Mouse (Mus musculus): ENCODE results near the gene Eml6. TPM values are rescaled to one million over a fixed set of nuclear protein-coding genes. Genes with fewer than 3 reads are reported as not detected.

Eml6 gene
- polyA plus RNA-seq, 1 experiment from 2014 or later: 0.48 TPM

DNA sequence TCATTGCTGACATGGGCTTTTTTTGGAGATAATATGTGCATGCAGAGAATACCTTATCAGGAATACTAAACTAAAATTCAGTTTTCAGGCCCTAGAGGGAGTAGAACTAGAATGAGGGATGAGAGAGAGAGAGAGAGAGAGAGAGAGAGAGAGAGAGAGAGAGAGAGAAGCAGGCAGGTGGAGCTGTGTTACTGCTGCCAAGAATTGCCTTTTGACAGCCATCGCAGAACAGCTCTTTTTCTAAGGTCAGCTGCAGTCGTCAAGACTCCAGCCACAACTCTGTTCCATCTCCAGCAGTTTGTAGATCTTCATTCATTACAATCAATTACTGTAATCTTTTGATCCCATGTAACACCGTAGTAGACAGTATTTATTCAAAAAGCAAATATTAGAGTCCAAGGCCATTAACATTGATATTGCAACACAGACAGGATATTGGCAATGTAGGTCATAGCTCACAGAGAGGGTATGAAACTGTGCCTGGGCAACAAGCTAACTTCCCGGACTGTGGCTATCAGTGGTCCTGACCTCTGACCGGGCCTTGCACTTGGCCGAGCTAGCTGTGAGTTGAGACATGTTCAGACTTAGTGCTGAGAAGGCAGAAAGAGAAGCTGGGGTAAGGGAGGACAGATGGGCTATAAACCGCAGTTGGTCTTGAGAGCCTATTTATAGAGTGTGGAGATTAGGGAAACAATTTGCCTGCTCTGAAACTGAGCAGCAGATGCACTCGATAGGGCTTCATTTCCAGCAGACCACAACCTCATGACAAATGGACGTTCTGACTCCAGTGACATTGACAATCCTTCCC, 217.5 kb downstream of the Eml6 start:
- H3K27ac ChIP-seq (ENCODE audit: low read length): peak overlapping the region; percentile 28
- no peaks in the 10 kb centered on the region for H3K9me3 ChIP-seq (ENCODE audit: control insufficient read depth, low read length)
- H3K36me3 ChIP-seq (ENCODE audit: control insufficient read depth, insufficient read depth, low read length): no peaks in the 10 kb centered on the region
- 38% methylated on average over 9 of the region's 9 CpGs for WGBS
- no peak overlapping the region for H3K9ac ChIP-seq (ENCODE audit: low read depth, low read length)
- peak; percentile 88 for ATAC-seq
- no peak overlapping the region for H3K4me2 ChIP-seq (ENCODE audit: low read depth, low read length)
- peaks cover 5% of the 10 kb centered on the region; the same call in 1 of the 2 replicates for H3K4me1 ChIP-seq (ENCODE audit: control insufficient read depth, insufficient read depth, low read length)
- H3K27me3 ChIP-seq (replicated peaks; ENCODE audit: control insufficient read depth, insufficient read depth, low read length): no peaks in the 10 kb centered on the region
- no peak overlapping the region for H3K4me3 ChIP-seq (ENCODE audit: low read length)

DNA sequence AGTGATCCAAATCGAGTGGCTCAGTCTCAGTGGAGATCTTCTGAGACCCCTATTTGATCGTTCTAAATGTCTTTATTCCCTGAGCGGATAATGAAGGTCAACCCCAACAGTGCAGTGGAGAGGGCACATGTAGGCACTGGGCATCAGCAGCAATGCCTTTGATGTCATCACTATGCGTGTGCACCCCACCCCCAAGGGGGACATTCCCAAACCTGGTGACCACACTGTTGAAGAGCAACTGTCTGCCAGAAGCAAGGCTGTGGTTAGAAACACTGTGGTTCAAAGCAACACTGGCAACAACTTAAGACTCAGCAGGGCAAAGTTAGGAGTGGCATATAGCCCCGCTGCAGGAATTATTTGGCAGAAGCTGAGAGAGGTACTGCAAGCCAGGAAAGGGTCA, 218.5 kb downstream of the Eml6 start:
- no peak overlapping the region for H3K4me2 ChIP-seq (ENCODE audit: low read depth, low read length)
- no peaks in the 10 kb centered on the region for H3K27me3 ChIP-seq (replicated peaks; ENCODE audit: control insufficient read depth, insufficient read depth, low read length)
- no peak for ATAC-seq
- H3K36me3 ChIP-seq (ENCODE audit: control insufficient read depth, insufficient read depth, low read length): no peaks in the 10 kb centered on the region
- WGBS: 88% methylated on average over 5 of the region's 5 CpGs
- no peaks in the 10 kb centered on the region for H3K9me3 ChIP-seq (ENCODE audit: control insufficient read depth, low read length)
- H3K4me1 ChIP-seq (ENCODE audit: control insufficient read depth, insufficient read depth, low read length): peaks cover 5% of the 10 kb centered on the region; the same call in 1 of the 2 replicates
- H3K9ac ChIP-seq (ENCODE audit: low read depth, low read length): no peak overlapping the region
- no peak overlapping the region for H3K4me3 ChIP-seq (ENCODE audit: low read length)
- H3K27ac ChIP-seq (ENCODE audit: low read length): no peak overlapping the region

DNA sequence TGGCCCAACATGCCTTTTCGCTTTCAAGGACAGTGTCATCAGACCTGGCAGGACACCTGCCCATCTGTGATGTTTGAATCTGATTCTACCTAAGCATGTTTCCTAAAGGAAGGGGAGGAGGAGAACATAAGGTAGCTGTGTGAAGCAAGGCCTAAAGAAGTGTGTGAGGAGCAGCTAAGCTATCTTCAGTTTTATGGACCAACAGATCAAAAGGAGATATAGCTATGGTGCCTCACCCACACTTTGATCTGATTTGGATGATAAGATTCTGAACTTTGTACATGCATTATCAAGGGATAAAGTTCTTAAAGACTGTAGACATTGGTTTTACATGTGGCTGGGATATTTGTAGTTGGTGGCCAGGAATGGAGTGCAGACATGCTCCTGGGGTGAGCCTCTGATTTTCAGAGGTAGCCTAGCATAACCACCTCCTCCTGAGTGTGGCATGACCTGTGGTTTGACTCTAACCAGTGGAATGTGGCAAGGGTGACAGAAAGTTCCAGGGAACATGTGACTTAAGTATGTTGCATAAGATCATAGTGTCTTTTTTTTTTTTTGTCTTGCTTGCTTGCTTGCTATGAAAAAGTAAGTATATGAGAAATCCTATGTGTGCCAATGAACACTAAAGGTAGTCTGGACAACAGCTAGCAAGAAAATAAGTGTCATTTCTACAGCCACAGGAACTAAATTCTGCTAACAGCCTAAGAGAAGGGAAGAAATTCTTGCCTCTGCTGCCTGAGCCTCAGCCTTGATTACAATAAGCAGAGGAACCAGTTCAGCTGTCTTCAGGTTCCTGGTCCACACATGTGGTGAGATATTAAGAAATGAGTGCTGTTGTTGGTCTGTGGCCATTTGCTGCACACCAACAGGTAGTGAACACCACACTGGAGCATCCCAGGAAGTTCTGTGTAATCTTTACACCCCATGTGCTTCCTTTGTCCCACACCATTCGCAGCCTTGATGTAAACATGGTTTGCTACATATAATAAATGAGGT, 224.1 kb downstream of the Eml6 start:
- ATAC-seq: peak; percentile 86
- WGBS: 79% methylated on average over 2 of the region's 2 CpGs

DNA sequence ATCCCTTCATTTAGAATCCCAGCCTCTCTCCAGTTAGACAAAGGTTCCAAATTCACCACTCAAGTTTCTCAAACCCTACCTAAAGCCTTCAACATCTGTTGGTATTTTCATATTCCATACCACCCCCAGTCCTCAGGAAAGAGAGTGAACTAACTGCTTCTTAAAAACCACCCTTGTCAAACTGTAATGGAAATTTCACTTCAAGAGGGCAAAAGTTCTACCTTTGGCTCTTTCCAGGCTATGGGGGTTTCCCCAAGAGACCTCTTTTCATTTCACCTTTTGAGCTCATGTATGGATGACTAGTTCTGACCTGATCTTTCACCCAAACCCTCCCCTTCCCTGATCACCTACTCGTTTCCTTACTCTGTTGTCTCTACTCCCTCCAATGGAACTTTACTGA, 226.0 kb downstream of the Eml6 start:
- WGBS: 57% methylated on average over 1 of the region's 1 CpGs

More for the DNA sequence above, 224.1 kb downstream of the Eml6 start:
- H3K9ac ChIP-seq (ENCODE audit: low read depth, low read length): no peak overlapping the region
- no peaks in the 10 kb centered on the region for H3K36me3 ChIP-seq (ENCODE audit: control insufficient read depth, insufficient read depth, low read length)
- no peaks in the 10 kb centered on the region for H3K9me3 ChIP-seq (ENCODE audit: control insufficient read depth, low read length)
- H3K4me1 ChIP-seq (ENCODE audit: control insufficient read depth, insufficient read depth, low read length): no peaks in the 10 kb centered on the region
- no peak overlapping the region for H3K4me2 ChIP-seq (ENCODE audit: low read depth, low read length)
- no peaks in the 10 kb centered on the region for H3K27me3 ChIP-seq (replicated peaks; ENCODE audit: control insufficient read depth, insufficient read depth, low read length)
- H3K27ac ChIP-seq (ENCODE audit: low read length): peak overlapping the region; percentile 23
- H3K4me3 ChIP-seq (ENCODE audit: low read length): no peak overlapping the region

DNA sequence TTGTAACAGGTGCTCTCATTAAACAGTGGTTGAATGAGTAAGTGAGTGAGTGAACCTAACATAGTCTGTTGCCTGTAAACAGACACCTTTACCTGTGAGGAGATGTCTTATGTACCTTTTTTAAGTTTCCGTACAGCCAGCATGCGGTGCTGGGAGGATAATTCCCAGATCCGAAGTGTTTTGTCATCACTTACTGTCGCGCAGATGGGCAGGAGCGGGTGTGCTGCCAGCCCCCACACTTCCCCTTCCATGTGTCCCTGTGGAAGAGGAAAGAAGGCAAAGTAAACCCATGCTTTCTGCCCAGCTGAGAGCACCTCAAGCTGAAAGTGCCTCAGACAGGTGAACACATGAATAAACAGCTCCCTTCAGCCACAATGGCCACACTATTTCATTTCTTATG, 230.7 kb downstream of the Eml6 start:
- Histone ChIP-seq H3K27me3 (replicated peaks; ENCODE audit: control insufficient read depth, insufficient read depth, low read length) (no peaks in the 10 kb centered on the region), H3K27ac (ENCODE audit: low read length) (no peak overlapping the region), H3K9me3 (ENCODE audit: control insufficient read depth, low read length) (no peaks in the 10 kb centered on the region), H3K4me1 (ENCODE audit: control insufficient read depth, insufficient read depth, low read length) (no peaks in the 10 kb centered on the region), H3K36me3 (ENCODE audit: control insufficient read depth, insufficient read depth, low read length) (no peaks in the 10 kb centered on the region), H3K4me3 (ENCODE audit: low read length) (no peak overlapping the region), H3K9ac (ENCODE audit: low read depth, low read length) (no peak overlapping the region), H3K4me2 (ENCODE audit: low read depth, low read length) (no peak overlapping the region)
- WGBS: 87% methylated on average over 6 of the region's 6 CpGs
- no peak for ATAC-seq

More for the DNA sequence above, 226.0 kb downstream of the Eml6 start:
- H3K36me3 ChIP-seq (ENCODE audit: control insufficient read depth, insufficient read depth, low read length): no peaks in the 10 kb centered on the region
- H3K27me3 ChIP-seq (replicated peaks; ENCODE audit: control insufficient read depth, insufficient read depth, low read length): no peaks in the 10 kb centered on the region
- no peaks in the 10 kb centered on the region for H3K9me3 ChIP-seq (ENCODE audit: control insufficient read depth, low read length)
- no peak overlapping the region for H3K4me2 ChIP-seq (ENCODE audit: low read depth, low read length)
- H3K9ac ChIP-seq (ENCODE audit: low read depth, low read length): no peak overlapping the region
- no peak for ATAC-seq
- H3K4me3 ChIP-seq (ENCODE audit: low read length): no peak overlapping the region
- no peak overlapping the region for H3K27ac ChIP-seq (ENCODE audit: low read length)
- no peaks in the 10 kb centered on the region for H3K4me1 ChIP-seq (ENCODE audit: control insufficient read depth, insufficient read depth, low read length)

DNA sequence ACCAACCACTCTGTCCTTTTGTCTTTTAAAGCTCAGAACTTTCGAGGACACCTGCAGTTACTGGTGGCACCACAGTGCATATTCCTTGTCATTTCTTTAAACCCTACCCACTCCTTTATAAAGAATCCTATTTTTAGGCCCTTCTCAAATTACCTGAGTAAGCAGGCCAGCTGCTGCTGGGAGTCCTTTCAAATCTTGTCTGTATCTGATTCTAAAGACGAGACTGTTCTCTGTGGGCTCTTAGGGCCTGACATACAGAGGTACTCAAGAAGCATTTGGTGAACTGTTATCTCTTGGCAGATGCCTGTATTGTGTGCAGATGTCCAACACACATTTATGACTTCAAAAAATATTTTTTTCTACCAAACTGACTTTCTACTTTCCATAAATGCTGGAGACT, 231.4 kb downstream of the Eml6 start:
- 50% methylated on average over 2 of the region's 2 CpGs for WGBS
- Histone ChIP-seq H3K9me3 (ENCODE audit: control insufficient read depth, low read length) (no peaks in the 10 kb centered on the region), H3K4me1 (ENCODE audit: control insufficient read depth, insufficient read depth, low read length) (no peaks in the 10 kb centered on the region), H3K36me3 (ENCODE audit: control insufficient read depth, insufficient read depth, low read length) (no peaks in the 10 kb centered on the region), H3K4me3 (ENCODE audit: low read length) (no peak overlapping the region), H3K4me2 (ENCODE audit: low read depth, low read length) (no peak overlapping the region), H3K27ac (ENCODE audit: low read length) (no peak overlapping the region), H3K27me3 (replicated peaks; ENCODE audit: control insufficient read depth, insufficient read depth, low read length) (no peaks in the 10 kb centered on the region), H3K9ac (ENCODE audit: low read depth, low read length) (no peak overlapping the region)
- no peak for ATAC-seq

DNA sequence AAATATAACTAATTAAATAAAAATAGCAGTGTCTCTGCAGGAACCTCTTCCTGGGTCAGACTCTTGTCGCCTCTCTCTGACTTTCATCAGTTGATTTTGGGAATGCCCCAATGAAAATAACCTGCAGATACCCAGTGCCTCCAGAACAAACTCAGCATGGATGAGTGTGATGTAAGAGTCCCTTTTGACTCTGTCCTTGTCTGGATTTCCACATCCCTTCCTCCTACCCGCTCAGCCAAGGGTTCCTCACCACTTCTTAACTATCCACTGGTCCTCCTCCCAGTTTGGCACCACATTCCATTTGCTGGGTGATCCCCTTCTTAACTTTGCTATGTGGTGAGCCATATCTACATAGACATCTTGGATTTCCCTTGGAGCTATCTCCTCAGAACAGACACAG, 235.0 kb downstream of the Eml6 start:
- no peak for ATAC-seq
- WGBS: 85% methylated on average over 2 of the region's 2 CpGs
- H3K4me1 ChIP-seq (ENCODE audit: control insufficient read depth, insufficient read depth, low read length): no peaks in the 10 kb centered on the region
- H3K27ac ChIP-seq (ENCODE audit: low read length): no peak overlapping the region
- H3K4me2 ChIP-seq (ENCODE audit: low read depth, low read length): no peak overlapping the region
- H3K9ac ChIP-seq (ENCODE audit: low read depth, low read length): no peak overlapping the region
- H3K27me3 ChIP-seq (replicated peaks; ENCODE audit: control insufficient read depth, insufficient read depth, low read length): no peaks in the 10 kb centered on the region
- H3K36me3 ChIP-seq (ENCODE audit: control insufficient read depth, insufficient read depth, low read length): no peaks in the 10 kb centered on the region
- no peak overlapping the region for H3K4me3 ChIP-seq (ENCODE audit: low read length)
- no peaks in the 10 kb centered on the region for H3K9me3 ChIP-seq (ENCODE audit: control insufficient read depth, low read length)

DNA sequence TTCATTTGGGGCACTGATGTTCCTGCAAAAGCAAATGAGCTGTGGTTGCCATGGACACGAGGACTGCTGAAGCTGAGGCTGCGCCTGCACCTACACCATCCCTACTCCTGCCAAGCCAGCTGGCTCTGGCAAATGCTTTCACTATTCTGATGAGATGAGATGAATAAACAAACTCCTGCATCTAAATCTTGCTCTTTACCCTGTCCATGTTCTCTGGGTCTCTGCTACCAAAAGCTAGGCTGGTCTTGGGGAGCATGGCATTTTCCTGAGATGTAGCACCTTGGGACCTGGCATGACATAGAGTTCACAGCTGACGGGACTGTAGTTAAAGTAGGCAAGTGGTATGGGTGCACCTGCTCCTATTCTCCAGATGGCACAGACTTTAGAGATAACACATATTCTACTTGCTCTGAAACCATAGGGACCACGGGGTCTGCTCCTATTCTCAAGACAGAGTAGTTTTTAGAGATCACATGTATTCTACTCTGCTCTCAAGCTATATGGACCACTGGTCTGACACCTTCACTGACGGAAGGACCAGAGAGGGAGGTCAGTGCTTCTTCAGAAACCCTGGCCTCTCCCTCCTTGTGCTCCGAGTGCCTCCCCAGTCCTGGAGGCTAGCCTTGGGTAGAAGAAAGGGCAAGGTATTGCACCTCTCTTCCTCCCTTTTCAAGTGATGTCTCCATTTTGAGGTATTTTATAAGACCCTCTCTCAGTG, 236.8 kb downstream of the Eml6 start:
- no peak for ATAC-seq
- Histone ChIP-seq H3K4me2 (ENCODE audit: low read depth, low read length) (no peak overlapping the region), H3K27me3 (replicated peaks; ENCODE audit: control insufficient read depth, insufficient read depth, low read length) (no peaks in the 10 kb centered on the region)

DNA sequence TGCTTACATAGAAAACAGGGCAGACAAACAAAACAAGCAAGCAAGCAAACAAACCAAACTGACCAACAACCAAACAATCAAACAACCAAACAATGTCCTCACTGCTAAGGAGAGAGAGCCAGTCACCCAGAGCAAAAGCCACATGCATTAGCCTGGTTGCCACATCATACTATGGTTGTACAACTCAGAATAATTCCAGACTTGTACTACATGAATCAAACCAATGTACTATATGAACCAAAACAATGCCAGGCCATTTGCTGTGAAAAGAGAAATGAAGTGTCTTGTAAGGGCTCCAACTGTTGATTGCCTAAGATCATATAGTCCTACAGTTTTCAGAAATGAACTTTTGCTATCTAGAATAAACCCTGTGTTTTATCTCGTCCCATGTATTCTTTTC, 237.3 kb downstream of the Eml6 start:
- H3K9me3 ChIP-seq (ENCODE audit: control insufficient read depth, low read length): no peaks in the 10 kb centered on the region
- H3K27me3 ChIP-seq (replicated peaks; ENCODE audit: control insufficient read depth, insufficient read depth, low read length): no peaks in the 10 kb centered on the region
- no peak for ATAC-seq
- H3K27ac ChIP-seq (ENCODE audit: low read length): no peak overlapping the region
- H3K36me3 ChIP-seq (ENCODE audit: control insufficient read depth, insufficient read depth, low read length): no peaks in the 10 kb centered on the region
- no peak overlapping the region for H3K9ac ChIP-seq (ENCODE audit: low read depth, low read length)
- no peaks in the 10 kb centered on the region for H3K4me1 ChIP-seq (ENCODE audit: control insufficient read depth, insufficient read depth, low read length)
- WGBS: 46% methylated on average over 1 of the region's 1 CpGs
- no peak overlapping the region for H3K4me2 ChIP-seq (ENCODE audit: low read depth, low read length)
- H3K4me3 ChIP-seq (ENCODE audit: low read length): no peak overlapping the region

More for the DNA sequence above, 236.8 kb downstream of the Eml6 start:
- Histone ChIP-seq H3K27ac (ENCODE audit: low read length) (no peak overlapping the region), H3K9me3 (ENCODE audit: control insufficient read depth, low read length) (no peaks in the 10 kb centered on the region), H3K4me1 (ENCODE audit: control insufficient read depth, insufficient read depth, low read length) (no peaks in the 10 kb centered on the region), H3K36me3 (ENCODE audit: control insufficient read depth, insufficient read depth, low read length) (no peaks in the 10 kb centered on the region), H3K9ac (ENCODE audit: low read depth, low read length) (no peak overlapping the region), H3K4me3 (ENCODE audit: low read length) (no peak overlapping the region)
- 78% methylated on average over 6 of the region's 6 CpGs for WGBS

Measured in intestine, embryonic 16.5 days (tissue).